Mouse (Mus musculus): ENCODE measurements around the gene Gm6583. TPM values are rescaled to one million over a fixed set of nuclear protein-coding genes. Genes with fewer than 3 reads are reported as not detected.

Gene Gm6583
- polyA plus RNA-seq, 1 experiment from 2014 or later = 0.05 TPM

GRCm38 (mm10) chr5:112384805-112385472 is 29.1 kb upstream of the Gm6583 start:
- TF ChIP-seq CTCF (IDR thresholded peaks at IDR 0.05) = no peak
- no peak for ATAC-seq
- DNase-seq (ENCODE audit: low read depth, low spot score) = no peak
- ChIA-PET POLR2A (no interaction called here), CTCF (no interaction called here)
- no peaks in the 10 kb centered on the region for H3K27me3 ChIP-seq
- in situ Hi-C loops (cut with MboI; ENCODE audit: low pct_unique_long_range_greater_than_20kb) = no loop called here

GRCm38 (mm10) chr5:112382641-112383330 is 27.0 kb upstream of the Gm6583 start:
- CTCF ChIA-PET = interaction anchor here (1.2 to 1.3 kb wide), 2 partner anchors 9 to 10 kb away, joined by 3 read pairs; no protein-coding TSS in a partner anchor
- POLR2A ChIA-PET = no interaction called here
- no peak for TF ChIP-seq CTCF (IDR thresholded peaks at IDR 0.05)
- in situ Hi-C loops (cut with MboI; ENCODE audit: low pct_unique_long_range_greater_than_20kb) = no loop called here
- DNase-seq (ENCODE audit: low read depth, low spot score) = no peak
- ATAC-seq = no peak
- no peaks in the 10 kb centered on the region for H3K27me3 ChIP-seq

GRCm38 (mm10) chr5:112382042-112382441 is 26.2 kb upstream of the Gm6583 start:
- ChIA-PET CTCF (interaction anchor here (1.2 to 1.3 kb wide), 2 partner anchors 8 to 9 kb away, joined by 3 read pairs; no protein-coding TSS in a partner anchor), POLR2A (no interaction called here)
- no peaks in the 10 kb centered on the region for H3K27me3 ChIP-seq
- DNase-seq (ENCODE audit: low read depth, low spot score) (no peak), ATAC-seq (no peak)
- no peak for TF ChIP-seq CTCF (IDR thresholded peaks at IDR 0.05)
- in situ Hi-C loops (cut with MboI; ENCODE audit: low pct_unique_long_range_greater_than_20kb) = no loop called here

- in situ Hi-C loops (cut with MboI; ENCODE audit: low pct_unique_long_range_greater_than_20kb) = no loop called here
- CTCF ChIA-PET = no interaction called here
- ATAC-seq (no peak), DNase-seq (ENCODE audit: low read depth, low spot score) (no peak)
- TF ChIP-seq CTCF (IDR thresholded peaks at IDR 0.05) = no peak
- H3K27me3 ChIP-seq = no peaks in the 10 kb centered on the region
- POLR2A ChIA-PET = no interaction called here
Observed at GRCm38 (mm10) chr5:112381154-112381553, 25.3 kb upstream of the Gm6583 start.

GRCm38 (mm10) chr5:112378716-112379115 is 22.9 kb upstream of the Gm6583 start:
- no peaks in the 10 kb centered on the region for H3K27me3 ChIP-seq
- DNase-seq (ENCODE audit: low read depth, low spot score) = no peak
- ATAC-seq = no peak
- in situ Hi-C loops (cut with MboI; ENCODE audit: low pct_unique_long_range_greater_than_20kb) = no loop called here
- ChIA-PET CTCF (interaction anchor here (1.0 kb wide), 2 partner anchors 10 to 24 kb away, joined by 3 to 4 read pairs; no protein-coding TSS in a partner anchor), POLR2A (no interaction called here)
- TF ChIP-seq CTCF (IDR thresholded peaks at IDR 0.05) = no peak

- in situ Hi-C loops (cut with MboI; ENCODE audit: low pct_unique_long_range_greater_than_20kb) = no loop called here
- ChIA-PET CTCF (no interaction called here), POLR2A (no interaction called here)
- no peak for TF ChIP-seq CTCF (IDR thresholded peaks at IDR 0.05)
- H3K27me3 ChIP-seq = no peaks in the 10 kb centered on the region
- DNase-seq (ENCODE audit: low read depth, low spot score) = no peak
- no peak for ATAC-seq
Observed at GRCm38 (mm10) chr5:112377380-112377779, 21.5 kb upstream of the Gm6583 start.

- ChIA-PET POLR2A (interaction anchor here (0.6 kb wide), 1 partner anchor 68 kb away, joined by 3 read pairs; no protein-coding TSS in a partner anchor), CTCF (interaction anchor here (1.1 kb wide), 1 partner anchor 14 kb away, joined by 3 read pairs; no protein-coding TSS in a partner anchor)
- no peak for TF ChIP-seq CTCF (IDR thresholded peaks at IDR 0.05)
- H3K27me3 ChIP-seq = no peaks in the 10 kb centered on the region
- DNase-seq (ENCODE audit: low read depth, low spot score) (no peak), ATAC-seq (no peak)
- in situ Hi-C loops (cut with MboI; ENCODE audit: low pct_unique_long_range_greater_than_20kb) = no loop called here
Observed at GRCm38 (mm10) chr5:112376111-112376510, 20.3 kb upstream of the Gm6583 start.

- ChIA-PET POLR2A (no interaction called here), CTCF (no interaction called here)
- no peak for TF ChIP-seq CTCF (IDR thresholded peaks at IDR 0.05)
- H3K27me3 ChIP-seq = no peaks in the 10 kb centered on the region
- no peak for ATAC-seq
- in situ Hi-C loops (cut with MboI; ENCODE audit: low pct_unique_long_range_greater_than_20kb) = no loop called here
- DNase-seq (ENCODE audit: low read depth, low spot score) = no peak
Observed at GRCm38 (mm10) chr5:112371933-112372332, 16.1 kb upstream of the Gm6583 start.

GRCm38 (mm10) chr5:112370236-112370813 is 14.5 kb upstream of the Gm6583 start:
- no peak for TF ChIP-seq CTCF (IDR thresholded peaks at IDR 0.05)
- in situ Hi-C loops (cut with MboI; ENCODE audit: low pct_unique_long_range_greater_than_20kb) = no loop called here
- H3K27me3 ChIP-seq = no peaks in the 10 kb centered on the region
- DNase-seq (ENCODE audit: low read depth, low spot score) (no peak), ATAC-seq (no peak)
- ChIA-PET CTCF (no interaction called here), POLR2A (no interaction called here)

- POLR2A ChIA-PET = no interaction called here
- DNase-seq (ENCODE audit: low read depth, low spot score) = no peak
- no peak for ATAC-seq
- CTCF ChIA-PET = no interaction called here
- TF ChIP-seq CTCF (IDR thresholded peaks at IDR 0.05) = no peak
- in situ Hi-C loops (cut with MboI; ENCODE audit: low pct_unique_long_range_greater_than_20kb) = no loop called here
- no peaks in the 10 kb centered on the region for H3K27me3 ChIP-seq
Observed at GRCm38 (mm10) chr5:112369326-112369725, 13.5 kb upstream of the Gm6583 start.

GRCm38 (mm10) chr5:112368666-112369065 is 12.8 kb upstream of the Gm6583 start:
- in situ Hi-C loops (cut with MboI; ENCODE audit: low pct_unique_long_range_greater_than_20kb) = no loop called here
- POLR2A ChIA-PET = no interaction called here
- CTCF ChIA-PET = interaction anchor here (1.2 kb wide), 1 partner anchor 10 kb away, joined by 3 read pairs; no protein-coding TSS in a partner anchor
- TF ChIP-seq CTCF (IDR thresholded peaks at IDR 0.05) = no peak
- ATAC-seq (no peak), DNase-seq (ENCODE audit: low read depth, low spot score) (no peak)
- no peaks in the 10 kb centered on the region for H3K27me3 ChIP-seq

All from Patski (cell line).